Mouse (Mus musculus): ENCODE data around the gene Jund. TPM values are rescaled to one million over a fixed set of nuclear protein-coding genes. Genes with fewer than 3 reads are reported as not detected.

Gene Jund
- total and polyA plus RNA-seq, 3 experiments = 16.5 to 18.8 TPM; not detected in 1

DNA sequence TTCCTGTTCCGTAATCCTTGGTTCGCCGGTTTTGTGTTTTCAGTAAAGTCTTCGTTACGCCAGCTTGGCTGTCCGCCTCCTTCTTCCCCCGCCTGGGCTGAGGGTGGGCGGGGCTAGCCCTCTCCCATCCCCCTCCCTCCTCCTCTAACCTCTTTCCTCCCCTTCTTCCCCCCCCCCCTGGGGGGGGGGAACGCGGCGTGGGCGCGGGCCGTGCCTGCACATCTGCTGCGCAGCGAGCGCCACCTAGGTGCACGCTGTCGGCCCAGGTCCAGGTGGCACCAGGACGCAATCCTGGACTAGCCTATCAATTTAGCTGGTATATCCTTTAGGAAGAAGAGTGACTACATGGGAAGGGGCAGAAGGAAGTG is 1.8 kb downstream of the Jund start:
- H3K36me3 ChIP-seq (ENCODE audit: control insufficient read depth in 1 of 2, insufficient read depth in 2 of 2, low read length in 2 of 2) = no peaks in the 10 kb centered on the region; a peak in 1 of 4 replicates
- H3K9me3 ChIP-seq (replicated peaks; ENCODE audit: insufficient read depth, low read length) = no peaks in the 10 kb centered on the region
- H3K27me3 ChIP-seq (ENCODE audit: control insufficient read depth in 1 of 2, insufficient read depth in 2 of 2, low read length in 2 of 2) = no peaks in the 10 kb centered on the region
- TF ChIP-seq CHD2 (IDR thresholded peaks at IDR 0.05; ENCODE audit: low read length) (peak; percentile 22), GABPA (IDR thresholded peaks at IDR 0.05; ENCODE audit: low read depth, low read length) (no peak), SIN3A (IDR thresholded peaks at IDR 0.05; ENCODE audit: low read length) (peak; percentile 75), EP300 (IDR thresholded peaks at IDR 0.05; ENCODE audit: low read depth in 1 of 2, low read length in 2 of 2) (no peak; a peak in 1 of 4 replicates), ZKSCAN1 (IDR thresholded peaks at IDR 0.05; ENCODE audit: low read depth, low read length) (no peak), TBP (IDR thresholded peaks at IDR 0.05; ENCODE audit: low read depth, low read length) (peak; percentile 14; the same call in 1 of the 2 replicates), NRF1 (IDR thresholded peaks at IDR 0.05; ENCODE audit: insufficient read depth, low read depth, low read length, poor library complexity, severe bottlenecking) (peak; percentile 39; the same call in 1 of the 2 replicates), TCF12 (IDR thresholded peaks at IDR 0.05; ENCODE audit: low read depth, low read length) (peak; percentile 63), ELF1 (IDR thresholded peaks at IDR 0.05; ENCODE audit: low read depth, low read length) (peak; percentile 33; the same call in 1 of the 2 replicates), ETS1 (IDR thresholded peaks at IDR 0.05; ENCODE audit: low read depth, low read length) (peak; percentile 52; the same call in 1 of the 2 replicates), MXI1 (IDR thresholded peaks at IDR 0.05; ENCODE audit: low read depth, low read length) (peak; percentile 63; the same call in 1 of the 2 replicates), MAZ (IDR thresholded peaks at IDR 0.05; ENCODE audit: low read depth, low read length) (peak; percentile 100), POLR2A (IDR thresholded peaks at IDR 0.05; ENCODE audit: control insufficient read depth in 1 of 2, insufficient read depth in 1 of 2, low read depth in 1 of 2, low read length in 2 of 2, poor library complexity in 1 of 2) (peak in 1 of 2 experiments; percentile 32; a peak in 1 of 4 replicates), NELFE (IDR thresholded peaks at IDR 0.05; ENCODE audit: low read depth, low read length) (no peak), ZC3H11A (IDR thresholded peaks at IDR 0.05; ENCODE audit: low read depth, low read length) (peak; percentile 46), SMC3 (IDR thresholded peaks at IDR 0.05; ENCODE audit: low read depth, low read length) (peak; percentile 53), USF1 (IDR thresholded peaks at IDR 0.05; ENCODE audit: low read depth, low read length) (0 out of 2 replicates have a peak, but pooled peaks have one; percentile 36), HCFC1 (IDR thresholded peaks at IDR 0.05; ENCODE audit: low read depth, low read length) (peak; percentile 69; the same call in 1 of the 2 replicates), CTCF (IDR thresholded peaks at IDR 0.05 in 2 of 3, conservative IDR thresholded peaks at IDR 0.05 in 1 of 3; ENCODE audit: control insufficient read depth in 1 of 3, insufficient read depth in 1 of 3, low read depth in 2 of 3, low read length in 3 of 3, poor library complexity in 1 of 3, severe bottlenecking in 1 of 3) (peak; percentile 32 to 84 (median 80); a peak in 5 of 6 replicates), GATA1 (IDR thresholded peaks at IDR 0.05; ENCODE audit: low read depth, low read length) (no peak), RAD21 (IDR thresholded peaks at IDR 0.05; ENCODE audit: low read depth, low read length) (peak; percentile 60), BHLHE40 (IDR thresholded peaks at IDR 0.05; ENCODE audit: borderline replicate concordance, low read depth, low read length) (peak; percentile 53; the same call in 1 of the 2 replicates)
- peak overlapping the region; percentile 78; the same call in 1 of the 2 replicates for H3K9ac ChIP-seq (ENCODE audit: control insufficient read depth, low read depth, low read length, poor library complexity, severe bottlenecking)
- peak overlapping the region; percentile 61 to 88; a peak in 3 of 4 replicates for H3K4me3 ChIP-seq (ENCODE audit: control insufficient read depth in 1 of 2, insufficient read depth in 1 of 2, low read depth in 2 of 2, low read length in 2 of 2)
- H3K79me2 ChIP-seq (ENCODE audit: control insufficient read depth, insufficient read depth, low read length, poor library complexity) = peaks cover 11% of the 10 kb centered on the region; the same call in 1 of the 2 replicates
- no peak overlapping the region for H3K27ac ChIP-seq (ENCODE audit: control insufficient read depth, low read depth, low read length)
- peaks cover 8 to 19% of the 10 kb centered on the region in 2 experiments for H3K4me1 ChIP-seq (ENCODE audit: control insufficient read depth in 1 of 2, insufficient read depth in 2 of 2, low read length in 2 of 2)
- peak; percentile 89 for DNase-seq (ENCODE audit: low read depth, low spot score)

Measured in MEL (cell line).